Mouse (Mus musculus): ENCODE data around the gene 2210016F16Rik.
A peak's percentile ranks its signal among the peaks of the same experiment; 100 is the strongest.
"Not testable (repeated sequence)": the region's sequence is repeated elsewhere in the genome, so short reads cannot be mapped to it uniquely, and the experiment has no call there.

2210016F16Rik gene

GRCm38 (mm10) chr13:58372278-58373152 lies 12.5 kb downstream of the 2210016F16Rik start:
- no peak for DNase-seq (ENCODE audit: low spot score)

- no peak for DNase-seq (ENCODE audit: low spot score)
Measured at GRCm38 (mm10) chr13:58368835-58369234, 16.2 kb downstream of the 2210016F16Rik start.

- DNase-seq (ENCODE audit: low spot score) = no peak
Measured at GRCm38 (mm10) chr13:58367641-58368040, 17.4 kb downstream of the 2210016F16Rik start.

- no peak for DNase-seq (ENCODE audit: low spot score)
Measured at GRCm38 (mm10) chr13:58366373-58366772, 18.7 kb downstream of the 2210016F16Rik start.

GRCm38 (mm10) chr13:58365179-58365578 lies 19.8 kb downstream of the 2210016F16Rik start:
- not testable (repeated sequence) for DNase-seq (ENCODE audit: low spot score)

- DNase-seq (ENCODE audit: low spot score) = no peak
Measured at GRCm38 (mm10) chr13:58364353-58365175, 20.5 kb downstream of the 2210016F16Rik start.

- DNase-seq (ENCODE audit: low spot score) = no peak
Measured at GRCm38 (mm10) chr13:58359304-58359653, 25.7 kb downstream of the 2210016F16Rik start.

GRCm38 (mm10) chr13:58358629-58359303 lies 26.3 kb downstream of the 2210016F16Rik start, which contains the start of gene Kif27:
Gene Kif27 (minus strand): TSS chr13:58359122.
- DNase-seq (ENCODE audit: low spot score) = peak; percentile 87

GRCm38 (mm10) chr13:58352996-58353395 lies 32.0 kb downstream of the 2210016F16Rik start:
- no peak for DNase-seq (ENCODE audit: low spot score)

GRCm38 (mm10) chr13:58350606-58351005 lies 34.4 kb downstream of the 2210016F16Rik start:
- no peak for DNase-seq (ENCODE audit: low spot score)

- DNase-seq (ENCODE audit: low spot score) = no peak
Measured at GRCm38 (mm10) chr13:58344505-58344904, 40.5 kb downstream of the 2210016F16Rik start.

- no peak for DNase-seq (ENCODE audit: low spot score)
Measured at GRCm38 (mm10) chr13:58337456-58337855, 47.6 kb downstream of the 2210016F16Rik start.

GRCm38 (mm10) chr13:58334116-58334515 lies 50.9 kb downstream of the 2210016F16Rik start:
- no peak for DNase-seq (ENCODE audit: low spot score)

Data from T-cell, adult 2 months (primary cell).